Mouse (Mus musculus) neural tube, embryonic 11.5 days (tissue): ENCODE measurements at regions not wholly inside any gene's neighbourhood (a gene's known extent, or its start where the extent isn't known, plus 50 kb on each side); places are given as distances from the start of the nearest gene placed in this dataset.

Experiments used
- ATAC-seq: fragments of 200-750 bp; cut with Nextera tagmentation; 2 replicates; pipeline ENCODE4 v1.8.0; 2017; ENCODE audit warnings: moderate number of reproducible peaks, mild to moderate bottlenecking, moderate TSS enrichment, moderate library complexity; ENCODE audit not compliant: insufficient read depth, low FRiP score, low TSS enrichment
- DNase-seq: peaks from one replicate; pipeline ENCODE4 v3.0.0-alpha.2; 2015; ENCODE audit warnings: low spot score
- H3K27ac ChIP-seq: fragments of 300-500 bp; sonication (generic); 2 replicates; pipeline ENCODE4 v1.5.1; 2014; ENCODE audit warnings: low read depth, mild to moderate bottlenecking, low read length
- H3K27me3 ChIP-seq: fragments of 300-500 bp; sonication (generic); 2 replicates; pipeline ENCODE4 v1.6.1; 2014; ENCODE audit warnings: mild to moderate bottlenecking, low read length, mixed read lengths; ENCODE audit not compliant: control insufficient read depth, insufficient read depth
- H3K36me3 ChIP-seq: fragments of 300-500 bp; sonication (generic); 2 replicates; pipeline ENCODE4 v1.6.1; 2014; ENCODE audit warnings: mild to moderate bottlenecking, low read length, moderate library complexity, mixed read lengths; ENCODE audit not compliant: control insufficient read depth, insufficient read depth
- H3K4me1 ChIP-seq: fragments of 300-500 bp; sonication (generic); 2 replicates; pipeline ENCODE4 v1.6.1; 2014; ENCODE audit warnings: low read length, mixed read lengths; ENCODE audit not compliant: control insufficient read depth, insufficient read depth
- H3K4me2 ChIP-seq: fragments of 300-500 bp; sonication (generic); 2 replicates; pipeline ENCODE4 v1.6.1; 2014; ENCODE audit warnings: low read depth, mild to moderate bottlenecking, moderate library complexity
- H3K4me3 ChIP-seq: fragments of 300-500 bp; sonication (generic); 2 replicates; pipeline ENCODE4 v1.5.1; 2014; ENCODE audit warnings: low read depth, low read length
- H3K9ac ChIP-seq: fragments of 300-500 bp; sonication (generic); 2 replicates; pipeline ENCODE4 v1.6.1; 2014; ENCODE audit warnings: mild to moderate bottlenecking, low read length
- H3K9me3 ChIP-seq: fragments of 300-500 bp; sonication (generic); 2 replicates; pipeline ENCODE4 v1.6.1; 2016; ENCODE audit warnings: low read length; ENCODE audit not compliant: control insufficient read depth
- WGBS: fragments of 180-500 bp; shearing (Covaris S2); extraction: QIAGEN DNeasy Blood & Tissue Kit; methylation state at CpG from one replicate; pipeline ENCODE4 v1.1.7; 2014; 5-methylcytosine and 5-hydroxymethylcytosine counted together

GRCm38 (mm10) chr3:83537711-83538110 lies 228.4 kb upstream of the Sfrp2 start:
- DNase-seq (no peak), ATAC-seq (no peak)
- Histone ChIP-seq H3K36me3 (no peaks in the 10 kb centered on the region), H3K4me3 (no peak overlapping the region), H3K9ac (no peak overlapping the region), H3K27ac (no peak overlapping the region), H3K27me3 (no peaks in the 10 kb centered on the region), H3K4me2 (no peak overlapping the region), H3K4me1 (no peaks in the 10 kb centered on the region), H3K9me3 (no peaks in the 10 kb centered on the region)
- WGBS, result 90% methylated on average over 7 of the region's 7 CpGs

- no peak for ATAC-seq
- Histone ChIP-seq H3K27ac (no peak overlapping the region), H3K4me1 (no peaks in the 10 kb centered on the region), H3K27me3 (no peaks in the 10 kb centered on the region), H3K9me3 (no peaks in the 10 kb centered on the region), H3K36me3 (no peaks in the 10 kb centered on the region), H3K4me2 (no peak overlapping the region), H3K4me3 (no peak overlapping the region), H3K9ac (no peak overlapping the region)
- DNase-seq, result no peak
- WGBS, result 89% methylated on average over 2 of the region's 2 CpGs
Observed at GRCm38 (mm10) chr3:83538898-83539297, 227.2 kb upstream of the Sfrp2 start.

DNA sequence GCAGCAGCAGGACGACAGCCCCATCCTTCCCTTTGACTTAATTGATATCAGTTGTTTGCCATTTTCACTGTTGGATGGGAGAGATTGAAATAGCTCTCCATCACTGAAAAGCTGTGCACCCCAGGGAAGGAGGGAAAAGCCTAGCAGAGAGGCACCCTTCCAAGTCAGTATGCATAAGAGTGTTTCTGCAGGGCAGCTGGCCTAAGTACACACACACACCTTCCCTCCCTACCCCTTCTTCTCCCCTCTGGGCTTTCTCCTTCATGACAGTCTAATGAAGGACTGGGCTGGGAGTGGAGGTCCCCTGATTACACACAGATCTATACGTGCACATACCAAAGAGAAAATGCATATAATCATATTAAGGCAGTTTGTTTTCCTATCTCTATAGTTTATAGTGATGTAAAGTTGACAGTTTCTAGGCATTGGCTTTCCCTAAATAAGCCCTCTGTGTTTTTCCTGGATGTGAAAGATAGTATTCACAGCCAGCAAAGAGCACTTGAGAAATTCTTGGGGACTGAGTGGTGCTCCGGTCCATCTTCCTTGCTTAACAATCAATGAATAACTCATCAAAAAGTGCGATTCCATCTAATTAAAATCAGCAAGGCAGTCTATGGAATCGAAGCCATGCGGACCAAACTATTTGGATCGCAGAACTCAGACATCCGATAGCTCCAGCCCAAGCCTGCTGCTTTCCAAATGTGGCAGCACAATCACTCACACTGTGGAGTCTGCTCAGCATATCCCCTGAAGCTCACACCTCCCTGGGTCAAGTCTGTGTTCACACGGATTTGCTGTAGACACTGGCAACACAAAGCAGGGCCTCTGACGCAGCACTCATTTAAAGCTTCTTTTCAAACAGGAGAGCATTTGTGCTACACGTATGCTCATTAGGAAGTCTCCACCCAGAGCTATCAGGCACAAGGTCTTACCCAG lies 224.9 kb upstream of the Sfrp2 start:
- H3K9ac ChIP-seq, result no peak overlapping the region
- no peaks in the 10 kb centered on the region for H3K4me1 ChIP-seq
- no peaks in the 10 kb centered on the region for H3K27me3 ChIP-seq
- no peak overlapping the region for H3K4me3 ChIP-seq
- DNase-seq (no peak), ATAC-seq (no peak)
- H3K27ac ChIP-seq, result no peak overlapping the region
- H3K4me2 ChIP-seq, result no peak overlapping the region
- H3K36me3 ChIP-seq, result no peaks in the 10 kb centered on the region
- no peaks in the 10 kb centered on the region for H3K9me3 ChIP-seq
- 79% methylated on average over 11 of the region's 11 CpGs for WGBS

DNA sequence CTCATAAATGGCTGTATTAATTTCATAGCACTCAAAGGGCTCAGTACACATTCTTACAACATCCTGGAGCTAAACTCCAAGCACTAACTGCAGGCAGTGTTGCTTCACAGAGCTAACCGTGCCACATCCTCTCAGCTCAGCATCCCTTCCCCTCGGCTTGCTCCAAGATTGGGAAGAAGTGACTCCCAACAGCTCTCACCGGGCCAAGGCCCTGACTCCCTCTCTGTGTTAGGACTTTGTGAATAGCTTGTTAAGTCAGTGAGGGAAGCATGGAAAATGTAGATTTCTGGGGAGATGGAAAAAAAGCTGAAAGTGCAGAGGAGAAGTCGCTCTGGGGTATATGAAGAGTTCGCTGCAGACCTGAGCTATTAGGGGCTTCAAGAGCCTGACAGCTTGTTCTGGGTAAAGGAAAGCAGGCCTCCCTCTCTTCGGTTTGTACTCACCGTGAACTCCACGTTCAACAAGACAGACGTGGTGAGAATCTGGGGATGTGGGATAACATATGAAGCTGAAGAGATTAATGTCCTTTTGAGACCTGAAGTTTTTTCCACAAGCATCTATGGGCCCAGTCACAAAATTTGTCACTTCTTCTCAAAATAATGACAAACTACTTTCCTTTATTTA lies 213.5 kb upstream of the Sfrp2 start:
- Histone ChIP-seq H3K4me1 (no peaks in the 10 kb centered on the region), H3K9ac (no peak overlapping the region), H3K27ac (no peak overlapping the region), H3K4me2 (no peak overlapping the region), H3K4me3 (no peak overlapping the region), H3K27me3 (no peaks in the 10 kb centered on the region), H3K36me3 (no peaks in the 10 kb centered on the region), H3K9me3 (no peaks in the 10 kb centered on the region)
- ATAC-seq (no peak), DNase-seq (no peak)
- WGBS, result 91% methylated on average over 9 of the region's 9 CpGs

- H3K36me3 ChIP-seq, result no peaks in the 10 kb centered on the region
- whole genome bisulfite sequencing, result 63% methylated on average over 11 of the region's 11 CpGs
- H3K4me1 ChIP-seq, result no peaks in the 10 kb centered on the region
- H3K4me3 ChIP-seq, result no peak overlapping the region
- DNase-seq (no peak), ATAC-seq (no peak)
- H3K9ac ChIP-seq, result no peak overlapping the region
- no peak overlapping the region for H3K27ac ChIP-seq
- H3K27me3 ChIP-seq, result no peaks in the 10 kb centered on the region
- no peak overlapping the region for H3K4me2 ChIP-seq
- H3K9me3 ChIP-seq, result no peaks in the 10 kb centered on the region
Observed at GRCm38 (mm10) chr3:83553858-83554257, 212.3 kb upstream of the Sfrp2 start.

GRCm38 (mm10) chr3:83556788-83557515 lies 209.2 kb upstream of the Sfrp2 start:
- H3K4me1 ChIP-seq, result no peaks in the 10 kb centered on the region
- no peaks in the 10 kb centered on the region for H3K9me3 ChIP-seq
- H3K9ac ChIP-seq, result no peak overlapping the region
- H3K27me3 ChIP-seq, result no peaks in the 10 kb centered on the region
- ATAC-seq (no peak), DNase-seq (no peak)
- 83% methylated on average over 10 of the region's 10 CpGs for WGBS
- no peaks in the 10 kb centered on the region for H3K36me3 ChIP-seq
- H3K4me3 ChIP-seq, result no peak overlapping the region
- H3K27ac ChIP-seq, result no peak overlapping the region
- H3K4me2 ChIP-seq, result no peak overlapping the region

DNA sequence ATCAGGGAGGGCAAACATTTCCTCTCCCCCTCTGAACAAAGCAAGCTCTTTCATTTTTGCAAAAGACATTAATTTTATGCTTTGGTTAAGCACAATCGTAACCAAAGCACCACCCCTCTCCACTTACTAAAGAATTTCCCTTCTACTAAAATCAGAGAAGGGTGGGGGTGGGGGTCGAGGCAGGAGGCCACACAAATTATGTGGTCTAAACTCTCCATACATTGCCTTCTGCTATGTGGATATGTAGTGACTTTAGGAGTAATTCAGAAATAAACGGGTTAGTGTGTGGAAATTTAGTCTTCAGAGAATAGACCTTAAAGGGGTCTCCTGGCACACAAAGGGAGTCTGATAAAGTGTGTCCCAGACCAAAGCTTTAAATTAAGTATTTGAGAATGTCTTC lies 204.1 kb upstream of the Sfrp2 start:
- Histone ChIP-seq H3K27me3 (no peaks in the 10 kb centered on the region), H3K4me3 (no peak overlapping the region), H3K9me3 (no peaks in the 10 kb centered on the region), H3K27ac (no peak overlapping the region), H3K4me2 (no peak overlapping the region), H3K9ac (no peak overlapping the region), H3K4me1 (no peaks in the 10 kb centered on the region), H3K36me3 (no peaks in the 10 kb centered on the region)
- DNase-seq (no peak), ATAC-seq (no peak)
- WGBS, result 67% methylated on average over 3 of the region's 3 CpGs

DNA sequence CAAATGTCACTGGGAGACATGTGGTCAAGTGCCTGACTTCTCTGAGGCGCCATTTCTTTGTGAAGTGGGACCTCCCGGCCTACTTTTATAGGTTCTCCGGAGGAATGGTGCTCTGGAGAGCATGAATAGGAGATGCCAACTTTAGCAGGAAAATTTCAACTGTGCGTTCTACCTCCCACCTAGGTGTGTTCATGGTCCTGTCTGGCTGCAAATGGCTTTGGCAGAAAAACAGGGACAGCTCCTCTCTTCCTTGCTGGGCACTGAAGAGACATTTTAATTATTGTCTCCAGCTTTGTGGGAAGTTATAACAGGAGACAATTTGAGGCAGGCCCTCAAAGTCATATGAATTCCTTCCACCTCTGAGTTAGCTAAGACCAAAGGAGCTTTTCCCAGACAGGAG lies 190.6 kb upstream of the Sfrp2 start:
- ATAC-seq, result no peak
- Histone ChIP-seq H3K27ac (no peak overlapping the region), H3K4me2 (no peak overlapping the region), H3K4me1 (no peaks in the 10 kb centered on the region), H3K9me3 (no peaks in the 10 kb centered on the region), H3K4me3 (no peak overlapping the region), H3K9ac (no peak overlapping the region), H3K27me3 (no peaks in the 10 kb centered on the region), H3K36me3 (no peaks in the 10 kb centered on the region)
- WGBS, result 90% methylated on average over 4 of the region's 4 CpGs
- no peak for DNase-seq
